Mouse (Mus musculus) cortical plate, adult 2 months (tissue): ENCODE results near the gene Spata22. TPM values are rescaled to one million over a fixed set of nuclear protein-coding genes. Genes with fewer than 3 reads are reported as not detected.
"Not testable (repeated sequence)": the region's sequence is repeated elsewhere in the genome, so short reads cannot be mapped to it uniquely, and the experiment has no call there.

Source experiments
- H3K27ac ChIP-seq: fragments of 200-500 bp; 2 replicates; pipeline ENCODE4 v1.5.1; 2012; ENCODE audit warnings: low read length, control low read depth, inconsistent platforms; ENCODE audit not compliant: insufficient read depth
- H3K4me1 ChIP-seq: fragments of 200-500 bp; 2 replicates; pipeline ENCODE4 v1.6.1; 2011; ENCODE audit warnings: low read length; ENCODE audit not compliant: control insufficient read depth, insufficient read depth
- H3K4me3 ChIP-seq: fragments of 200-500 bp; 2 replicates; pipeline ENCODE4 v1.5.1; 2011; ENCODE audit warnings: mild to moderate bottlenecking, low read length, control low read depth; ENCODE audit not compliant: insufficient read depth
- CTCF ChIP-seq: fragments of 200-500 bp; IDR thresholded peaks from 2 replicates; pipeline ENCODE4 v1.5.1; 2011; ENCODE audit warnings: mild to moderate bottlenecking, control low read depth, low read length; ENCODE audit not compliant: insufficient read depth; ENCODE audit errors: extremely low read depth
- POLR2A ChIP-seq: fragments of 200-500 bp; IDR thresholded peaks from 2 replicates; pipeline ENCODE4 v1.6.1; 2011; ENCODE audit warnings: mild to moderate bottlenecking, low read length, control low read depth; ENCODE audit not compliant: insufficient read depth; ENCODE audit errors: extremely low read depth
- polyA plus RNA-seq: library from polyadenylated mRNA; depleted of rRNA; stranded (reverse); fragments of >200 nt; gene quantifications from 2 replicates; pipeline ENCODE4 v1.2.3, GENCODE M21; 2012; rRNA removed

Spata22 gene
- 0.08 and 0.13 TPM in 2 replicates for polyA plus RNA-seq

DNA sequence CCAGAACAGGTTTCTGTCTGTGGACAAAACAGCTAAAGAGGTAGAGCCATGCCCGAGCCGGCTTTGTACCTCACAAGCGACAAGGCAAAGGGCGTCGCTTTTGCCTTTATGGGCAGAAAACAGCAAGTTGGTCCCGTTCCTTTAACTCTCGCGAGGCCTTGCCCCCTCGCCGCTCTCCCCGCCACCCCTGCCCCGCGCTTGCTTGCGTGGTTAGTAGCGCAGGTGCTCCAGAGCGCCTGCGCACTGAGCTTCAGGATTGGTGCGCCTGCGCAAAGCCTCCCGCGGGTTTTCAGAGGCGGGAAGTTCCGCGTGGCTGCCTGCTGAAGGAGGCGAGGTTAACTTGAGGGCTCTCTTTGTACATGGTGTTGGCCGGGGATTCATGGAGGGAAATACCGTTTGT, at the start of gene Spata22, which contains the start of the genes Aspa and Gm49340:
Gene Spata22 (plus strand): TSS at position 300 of the 400 bp plus-strand sequence.
Gene Aspa (minus strand): TSS at position 155 of the 400 bp plus-strand sequence.
Gene Gm49340 (plus strand): TSS at position 300 of the 400 bp plus-strand sequence.
- no peak within 1 kb of the TSS for H3K4me3 ChIP-seq
- TF ChIP-seq CTCF (no peak), POLR2A (no peak)
- H3K4me1 ChIP-seq = no peaks in the 10 kb centered on the region
- no peak within 1 kb of the TSS for H3K27ac ChIP-seq

- no peak for TF ChIP-seq CTCF
- no peak for TF ChIP-seq POLR2A
- Histone ChIP-seq H3K4me3 (no peak overlapping the region), H3K4me1 (no peaks in the 10 kb centered on the region)
These were observed 48.8 kb upstream of the Spata22 start for GRCm38 (mm10) chr11:73280710-73281109.

GRCm38 (mm10) chr11:73281528-73282027, 48.0 kb upstream of the Spata22 start:
- Histone ChIP-seq H3K27ac (no peak overlapping the region), H3K4me3 (peak overlapping the region; percentile 27), H3K4me1 (no peaks in the 10 kb centered on the region)
- peak; percentile 63 for TF ChIP-seq CTCF
- peak; percentile 62; the same call in 1 of the 2 replicates for TF ChIP-seq POLR2A

More at GRCm38 (mm10) chr11:73280710-73281109, 48.8 kb upstream of the Spata22 start:
- no peak overlapping the region for H3K27ac ChIP-seq

GRCm38 (mm10) chr11:73283369-73283768, 46.2 kb upstream of the Spata22 start:
- TF ChIP-seq CTCF = no peak
- TF ChIP-seq POLR2A = no peak
- Histone ChIP-seq H3K27ac (peak overlapping the region; percentile 76; the same call in 1 of the 2 replicates), H3K4me1 (no peaks in the 10 kb centered on the region), H3K4me3 (no peak overlapping the region)

DNA sequence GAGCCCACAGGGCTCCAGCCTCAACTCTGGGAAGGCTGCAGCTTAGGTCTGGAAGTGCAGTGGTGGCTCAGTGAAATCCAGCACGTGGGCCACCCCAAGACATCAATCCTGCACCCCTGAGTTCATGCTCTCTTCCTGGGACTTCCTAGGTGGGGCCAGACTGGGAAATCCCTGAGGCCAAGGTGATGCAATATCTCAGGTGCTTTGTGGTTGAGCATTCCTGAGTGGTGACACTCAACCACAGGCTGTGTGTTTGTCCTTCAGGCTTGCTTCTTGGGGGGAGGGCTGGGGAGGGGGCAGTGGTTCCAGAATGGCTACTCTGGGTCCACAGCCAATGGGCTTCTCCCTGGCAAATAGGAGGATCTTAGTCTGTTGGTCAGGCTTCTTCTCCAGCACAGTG, 45.6 kb upstream of the Spata22 start:
- H3K27ac ChIP-seq = peak overlapping the region; percentile 76; the same call in 1 of the 2 replicates
- no peak overlapping the region for H3K4me3 ChIP-seq
- no peak for TF ChIP-seq POLR2A
- no peak for TF ChIP-seq CTCF
- H3K4me1 ChIP-seq = no peaks in the 10 kb centered on the region

GRCm38 (mm10) chr11:73284351-73284750, 45.2 kb upstream of the Spata22 start:
- H3K27ac ChIP-seq = peak overlapping the region; percentile 81; the same call in 1 of the 2 replicates
- no peak overlapping the region for H3K4me3 ChIP-seq
- H3K4me1 ChIP-seq = no peaks in the 10 kb centered on the region
- TF ChIP-seq CTCF (no peak), POLR2A (no peak)

DNA sequence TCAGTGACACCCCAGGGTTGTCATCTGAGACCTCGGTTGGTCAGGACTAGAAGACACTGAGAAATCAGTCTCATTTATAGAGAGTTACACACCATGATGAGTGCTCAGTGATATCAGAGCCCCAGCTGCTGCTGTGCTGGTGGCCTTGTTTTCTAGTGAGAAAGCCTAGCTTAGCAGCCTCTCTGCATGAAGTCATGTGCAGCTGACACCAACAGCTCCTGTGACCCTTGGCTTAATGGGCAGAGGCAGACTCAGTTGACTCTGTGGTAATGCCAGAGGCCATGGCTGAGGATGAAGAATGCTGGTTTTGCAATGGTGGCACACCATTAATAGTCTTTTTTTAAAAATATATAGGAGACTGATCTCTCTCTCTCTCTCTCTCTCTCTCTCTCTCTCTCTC, 39.9 kb upstream of the Spata22 start:
- no peak overlapping the region for H3K4me3 ChIP-seq
- H3K27ac ChIP-seq = peak overlapping the region; percentile 54; the same call in 1 of the 2 replicates
- H3K4me1 ChIP-seq = no peaks in the 10 kb centered on the region
- TF ChIP-seq CTCF = no peak
- TF ChIP-seq POLR2A = no peak

DNA sequence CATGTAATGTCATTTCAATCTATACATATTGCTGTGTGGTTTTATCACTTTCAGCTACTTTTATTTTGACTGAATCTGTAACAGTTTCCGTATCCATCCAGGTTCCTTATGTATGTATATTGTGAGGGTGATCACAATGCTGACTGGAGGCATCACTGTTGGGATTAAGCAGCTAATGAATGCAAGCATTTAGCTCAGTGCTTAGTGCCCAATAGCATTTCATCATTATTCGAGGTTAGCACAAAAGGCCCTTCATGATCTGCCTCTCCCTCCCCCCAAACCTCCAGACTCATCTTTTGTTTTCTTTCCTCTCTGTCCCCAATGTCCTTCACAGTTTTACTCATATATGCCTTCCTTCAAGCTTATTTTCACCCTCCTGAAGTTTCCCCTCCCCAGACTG, 26.4 kb upstream of the Spata22 start:
- H3K4me3 ChIP-seq = no peak overlapping the region
- H3K4me1 ChIP-seq = no peaks in the 10 kb centered on the region
- peak overlapping the region; percentile 81; the same call in 1 of the 2 replicates for H3K27ac ChIP-seq
- TF ChIP-seq POLR2A (no peak), CTCF (no peak)

GRCm38 (mm10) chr11:73315961-73316360, 13.6 kb upstream of the Spata22 start:
- H3K27ac ChIP-seq = no peak overlapping the region
- TF ChIP-seq CTCF (no peak), POLR2A (no peak)
- H3K4me3 ChIP-seq = no peak overlapping the region
- H3K4me1 ChIP-seq = no peaks in the 10 kb centered on the region

- H3K27ac ChIP-seq, H3K4me3 ChIP-seq, H3K4me1 ChIP-seq: not testable (repeated sequence)
These were observed 11.0 kb upstream of the Spata22 start for GRCm38 (mm10) chr11:73318581-73318980.

DNA sequence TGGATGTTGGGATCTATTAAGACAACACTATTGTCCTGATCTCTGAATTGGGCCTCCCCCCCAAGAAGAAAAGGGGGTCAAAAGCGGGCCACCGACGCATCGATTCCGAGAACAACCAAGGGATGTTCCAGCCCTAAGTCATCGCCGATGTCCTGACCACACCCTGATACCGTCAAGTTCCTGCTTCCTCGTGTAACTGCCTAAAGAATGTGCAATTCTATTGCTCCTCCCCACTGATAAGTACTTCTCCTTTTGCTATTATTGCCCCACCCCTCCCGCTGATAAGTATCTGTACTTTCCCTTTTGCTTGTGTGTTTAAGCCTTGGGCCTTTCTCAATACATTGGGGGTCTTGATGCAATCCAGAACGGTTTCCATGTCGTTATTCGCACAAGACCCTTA, 8.5 kb upstream of the Spata22 start:
- not testable (repeated sequence) for H3K4me1 ChIP-seq

More for the DNA sequence above, 8.5 kb upstream of the Spata22 start:
- not testable (repeated sequence) for H3K27ac ChIP-seq, H3K4me3 ChIP-seq
